Mouse (Mus musculus): Measurements from ENCODE around the gene Rac1.

DNA sequence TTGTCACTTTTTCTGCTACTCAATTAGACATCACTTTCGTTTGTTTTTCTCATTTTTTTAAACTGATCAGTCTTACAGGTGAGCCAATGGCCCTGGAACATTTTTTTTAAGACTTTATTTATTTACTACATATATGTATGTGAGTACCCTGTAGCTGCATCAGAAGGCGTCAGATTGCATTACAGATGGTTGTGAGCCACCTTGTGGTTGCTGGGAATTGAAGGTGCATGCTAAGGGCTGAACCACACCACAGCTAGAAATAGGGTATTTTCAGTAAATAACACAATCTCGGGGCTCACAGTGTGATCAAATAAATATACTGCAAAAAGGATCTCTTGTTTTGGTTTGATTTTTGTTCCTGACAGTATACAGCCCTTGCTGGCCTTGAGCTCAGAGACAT is 30.4 kb downstream of the Rac1 start:
- TF ChIP-seq CTCF (IDR thresholded peaks at IDR 0.05; ENCODE audit: extremely low read depth, insufficient read depth, insufficient read length, insufficient replicate concordance) (no peak), POLR2A (IDR thresholded peaks at IDR 0.05; ENCODE audit: low read depth, low read length) (no peak)

Data from spleen, adult 2 months (tissue).